Mouse (Mus musculus) megakaryocyte, embryonic 14.5 days (primary cell): ENCODE measurements at regions not wholly inside any gene's neighbourhood (a gene's known extent, or its start where the extent isn't known, plus 50 kb on each side); places are given as distances from the start of the nearest gene placed in this dataset.

ENCODE experiments used
- FLI1 ChIP-seq: IDR thresholded peaks from 2 replicates; pipeline ENCODE4 v1.6.1; 2012; ENCODE audit warnings: low read length, inconsistent platforms, mixed read lengths
- GATA1 ChIP-seq: IDR thresholded peaks from 3 replicates; pipeline ENCODE4 v1.6.1; 2012; ENCODE audit warnings: mixed read lengths, low read length, inconsistent platforms, borderline replicate concordance

DNA sequence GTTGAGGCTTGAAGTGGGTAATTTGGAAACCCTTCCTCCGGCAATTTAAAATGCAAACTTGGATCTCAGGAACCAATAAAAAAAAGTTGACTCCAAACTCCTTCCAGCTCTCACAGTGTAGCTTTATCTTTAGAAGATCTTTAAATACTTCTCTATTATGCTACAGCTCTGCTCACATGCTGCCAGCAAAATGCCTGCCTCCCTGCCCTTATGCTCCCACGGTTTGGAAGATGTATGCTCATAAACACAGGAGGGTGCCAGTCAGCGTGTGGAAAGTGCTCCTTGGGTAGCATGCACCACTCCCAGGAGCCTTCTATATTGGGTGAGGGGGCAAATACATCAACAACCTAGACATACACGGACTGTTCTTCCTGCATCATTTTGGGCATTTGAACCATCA is 123.2 kb upstream of the Arl4c start:
- TF ChIP-seq GATA1 (no peak), FLI1 (no peak)
